Mouse (Mus musculus) olfactory bulb, adult 2 months (tissue): ENCODE measurements around the gene Gif. TPM values are rescaled to one million over a fixed set of nuclear protein-coding genes. Genes with fewer than 3 reads are reported as not detected.
A peak's percentile ranks its signal among the peaks of the same experiment; 100 is the strongest.

Experiments used
- H3K27ac ChIP-seq: fragments of 200-500 bp; 2 replicates; pipeline ENCODE4 v1.5.1; 2012; ENCODE audit warnings: low read depth, low read length; ENCODE audit not compliant: insufficient read depth
- H3K4me1 ChIP-seq: fragments of 200-500 bp; 2 replicates; pipeline ENCODE4 v1.6.1; 2012; ENCODE audit warnings: low read length; ENCODE audit not compliant: control insufficient read depth, insufficient read depth
- H3K4me3 ChIP-seq: fragments of 200-500 bp; 2 replicates; pipeline ENCODE4 v1.5.1; 2012; ENCODE audit warnings: mild to moderate bottlenecking, low read depth, low read length, moderate library complexity; ENCODE audit not compliant: insufficient read depth
- CTCF ChIP-seq: fragments of 200-500 bp; IDR thresholded peaks from 2 replicates; pipeline ENCODE4 v1.5.1; 2012; ENCODE audit warnings: low read depth, mild to moderate bottlenecking, low read length, moderate library complexity; ENCODE audit not compliant: insufficient read depth
- POLR2A ChIP-seq: fragments of 200-500 bp; IDR thresholded peaks from 2 replicates; pipeline ENCODE4 v1.6.1; 2012; ENCODE audit warnings: mild to moderate bottlenecking, low read depth, low read length, moderate library complexity; ENCODE audit not compliant: insufficient read depth
- WGBS: fragments of 180-500 bp; shearing (Covaris S2); methylation state at CpG from one replicate; pipeline ENCODE4 v1.1.7; 2018; 5-methylcytosine and 5-hydroxymethylcytosine counted together
- polyA plus RNA-seq: library from polyadenylated mRNA; stranded (reverse); fragments of >200 nt; gene quantifications from 2 replicates; pipeline ENCODE4 v1.2.4, GENCODE M21; 2012; ENCODE audit warnings: low replicate concordance; ENCODE audit not compliant: missing spikeins, insufficient read depth, insufficient read length

Gif gene
- polyA plus RNA-seq, 1 experiment: not detected

DNA sequence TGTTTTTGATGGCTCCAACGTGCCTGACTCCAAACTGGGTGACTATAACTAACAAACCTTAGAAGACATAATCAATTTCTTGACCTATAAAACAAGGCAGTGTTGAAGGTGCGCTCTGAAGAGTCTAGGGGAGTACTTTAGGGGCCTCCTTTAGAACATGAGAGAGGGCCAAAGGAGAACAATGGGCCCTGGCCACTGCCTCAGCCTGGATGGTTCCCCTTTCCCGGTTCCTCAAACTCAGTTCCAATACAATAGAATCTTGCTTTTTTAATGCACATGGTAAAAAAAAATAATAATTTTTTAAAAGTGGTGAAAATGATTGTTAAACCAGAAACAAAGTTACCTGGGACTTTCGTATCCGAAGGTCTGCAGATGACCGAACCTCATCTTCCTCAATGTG lies 40.5 kb downstream of the Gif start:
- no peak for TF ChIP-seq CTCF
- TF ChIP-seq POLR2A: no peak
- WGBS: 91% methylated on average over 6 of the region's 6 CpGs
- no peak overlapping the region for H3K27ac ChIP-seq
- H3K4me3 ChIP-seq: no peak overlapping the region
- no peaks in the 10 kb centered on the region for H3K4me1 ChIP-seq

DNA sequence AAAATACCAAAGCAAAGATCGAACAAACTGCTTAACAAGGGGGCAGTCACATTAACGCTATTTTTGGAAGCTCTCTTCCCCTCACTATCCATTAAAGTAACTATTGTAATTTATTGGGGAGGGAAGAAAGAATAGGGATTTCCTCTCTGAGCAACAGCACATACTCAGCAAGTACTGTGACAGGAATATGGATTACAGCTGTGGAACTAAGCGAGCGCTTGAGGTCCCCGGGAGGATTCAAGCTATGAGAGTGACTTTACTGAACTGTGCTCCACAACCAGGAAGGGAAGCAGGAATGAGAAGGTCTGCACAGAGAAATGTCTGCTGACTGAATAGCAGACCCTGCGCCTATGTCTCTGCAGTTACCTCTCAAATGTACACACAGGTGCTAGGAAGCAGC lies 41.5 kb downstream of the Gif start:
- Histone ChIP-seq H3K27ac (no peak overlapping the region), H3K4me3 (no peak overlapping the region), H3K4me1 (no peaks in the 10 kb centered on the region)
- TF ChIP-seq CTCF (no peak), POLR2A (no peak)
- WGBS: 72% methylated on average over 6 of the region's 6 CpGs

- no peak overlapping the region for H3K27ac ChIP-seq
Measured at GRCm38 (mm10) chr19:11791825-11792224, 44.5 kb downstream of the Gif start.

GRCm38 (mm10) chr19:11793741-11794359 lies 46.5 kb downstream of the Gif start:
- WGBS: 95% methylated on average over 2 of the region's 2 CpGs
- Histone ChIP-seq H3K27ac (no peak overlapping the region), H3K4me3 (no peak overlapping the region), H3K4me1 (no peaks in the 10 kb centered on the region)
- TF ChIP-seq CTCF: no peak
- TF ChIP-seq POLR2A: no peak

More at GRCm38 (mm10) chr19:11791825-11792224, 44.5 kb downstream of the Gif start:
- Histone ChIP-seq H3K4me3 (no peak overlapping the region), H3K4me1 (no peaks in the 10 kb centered on the region)
- TF ChIP-seq CTCF (no peak), POLR2A (no peak)
- WGBS: 65% methylated on average over 5 of the region's 5 CpGs

- Histone ChIP-seq H3K4me3 (no peak overlapping the region), H3K27ac (no peak overlapping the region), H3K4me1 (no peaks in the 10 kb centered on the region)
- WGBS: 91% methylated on average over 6 of the region's 6 CpGs
- TF ChIP-seq POLR2A (no peak), CTCF (no peak)
Measured at GRCm38 (mm10) chr19:11794447-11794846, 47.1 kb downstream of the Gif start.

DNA sequence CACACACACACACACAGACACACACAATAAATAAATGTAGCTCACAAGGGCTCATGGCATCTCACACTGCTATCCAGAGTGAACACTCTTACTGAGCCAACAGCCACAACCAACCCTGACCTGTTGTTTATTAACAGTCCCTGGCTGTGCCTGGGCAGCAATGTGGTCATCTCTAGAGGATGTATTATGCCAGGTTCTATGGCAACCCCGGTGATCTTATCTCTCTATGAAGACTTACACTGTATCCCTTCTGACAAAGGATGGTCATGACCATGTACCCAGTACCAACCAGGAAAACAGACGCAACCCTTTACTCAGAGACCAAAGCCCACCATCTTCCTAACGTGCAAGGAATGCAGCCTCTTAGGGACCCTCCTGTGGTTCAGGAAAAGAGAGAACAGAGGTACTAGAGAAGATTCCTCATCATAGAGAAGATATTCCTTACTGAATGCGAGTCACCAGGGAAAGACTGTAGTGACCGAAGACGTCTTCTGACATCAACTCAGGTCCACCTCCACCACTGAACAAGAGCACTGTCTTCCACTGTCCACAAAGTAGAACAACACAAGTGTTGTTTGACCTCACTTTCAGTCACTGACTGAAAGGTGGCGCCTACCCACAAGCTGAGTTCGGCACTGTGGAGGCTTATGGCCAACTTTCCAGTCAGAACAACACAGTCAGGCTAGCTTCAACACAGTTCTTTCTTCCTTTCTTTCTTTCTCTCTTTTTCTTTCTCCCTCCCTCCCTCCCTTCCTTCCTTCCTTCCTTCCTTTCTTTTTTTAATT lies 53.4 kb downstream of the Gif start:
- Histone ChIP-seq H3K4me1 (no peaks in the 10 kb centered on the region), H3K27ac (no peak overlapping the region), H3K4me3 (no peak overlapping the region)
- WGBS: 72% methylated on average over 8 of the region's 8 CpGs
- TF ChIP-seq POLR2A (no peak), CTCF (no peak)

DNA sequence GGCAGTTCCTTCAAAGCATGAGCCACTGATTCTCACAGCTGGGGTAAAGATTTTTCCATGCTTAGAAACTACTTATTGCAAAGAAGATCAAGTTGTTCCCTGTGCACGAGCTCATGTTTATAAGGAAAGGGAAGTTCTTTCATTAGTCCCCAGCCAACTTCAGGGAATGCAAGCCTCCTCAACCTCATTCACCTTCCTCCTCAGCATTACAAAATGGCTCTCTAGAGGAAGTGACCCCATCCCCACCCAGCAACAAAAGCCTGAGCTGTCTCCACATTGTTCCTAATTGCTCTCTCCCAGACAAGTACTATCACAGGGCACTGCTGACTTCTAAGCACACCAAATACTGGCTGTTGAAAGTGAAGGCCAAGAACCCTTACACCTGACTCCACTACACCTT lies 57.1 kb downstream of the Gif start:
- 59% methylated on average over 1 of the region's 1 CpGs for WGBS
- no peak for TF ChIP-seq POLR2A
- H3K4me1 ChIP-seq: no peaks in the 10 kb centered on the region
- 0 out of 2 replicates have a peak overlapping the region, but pooled peaks have one; percentile 21 for H3K27ac ChIP-seq
- no peak overlapping the region for H3K4me3 ChIP-seq

- H3K4me3 ChIP-seq: no peak overlapping the region
Measured at GRCm38 (mm10) chr19:11807251-11807650, 59.9 kb downstream of the Gif start.

DNA sequence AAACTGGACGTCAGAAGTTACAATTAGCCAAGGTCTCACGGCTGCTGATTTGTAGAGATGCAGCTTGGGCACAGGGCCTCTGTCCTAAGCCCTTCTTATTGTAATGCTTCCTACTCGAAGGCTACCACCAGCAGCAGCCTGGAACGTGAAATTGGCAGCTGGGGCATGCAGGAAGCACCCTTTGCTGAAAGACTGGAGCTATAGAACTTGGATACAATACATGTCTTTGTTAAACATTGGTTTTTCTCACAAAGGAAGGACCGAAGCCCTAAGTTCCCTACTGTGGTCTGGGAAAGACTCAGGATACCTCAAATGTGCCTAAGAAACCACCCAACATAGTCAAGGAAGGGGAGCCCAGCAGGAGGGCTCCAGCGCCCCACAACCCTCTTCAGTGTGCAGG lies 60.5 kb downstream of the Gif start:
- WGBS: 43% methylated on average over 6 of the region's 6 CpGs
- TF ChIP-seq POLR2A: no peak
- TF ChIP-seq CTCF: no peak
- no peak overlapping the region for H3K4me3 ChIP-seq
- no peak overlapping the region for H3K27ac ChIP-seq
- H3K4me1 ChIP-seq: no peaks in the 10 kb centered on the region

More at GRCm38 (mm10) chr19:11807251-11807650, 59.9 kb downstream of the Gif start:
- WGBS: 70% methylated on average over 2 of the region's 2 CpGs
- Histone ChIP-seq H3K4me1 (no peaks in the 10 kb centered on the region), H3K27ac (no peak overlapping the region)
- no peak for TF ChIP-seq POLR2A
- TF ChIP-seq CTCF: no peak
